Mouse (Mus musculus): Measurements from ENCODE around the gene 2610028H24Rik.

2610028H24Rik gene

GRCm38 (mm10) chr10:76448851-76449250 lies at the start of gene 2610028H24Rik:
TSS of gene 2610028H24Rik (plus strand) at chr10:76449081.
- in situ Hi-C loops (cut with MboI), result no loop called here

GRCm38 (mm10) chr10:76408520-76408919 lies 40.4 kb upstream of the 2610028H24Rik start:
- in situ Hi-C loops (cut with MboI), result no loop called here

GRCm38 (mm10) chr10:76416811-76417210 lies 32.1 kb upstream of the 2610028H24Rik start:
- in situ Hi-C loops (cut with MboI), result no loop called here

GRCm38 (mm10) chr10:76425674-76426073 lies 23.2 kb upstream of the 2610028H24Rik start:
- in situ Hi-C loops (cut with MboI), result no loop called here

GRCm38 (mm10) chr10:76433925-76434324 lies 15.0 kb upstream of the 2610028H24Rik start:
- in situ Hi-C loops (cut with MboI), result no loop called here

- in situ Hi-C loops (cut with MboI), result no loop called here
Measured at GRCm38 (mm10) chr10:76439107-76439890, 9.6 kb upstream of the 2610028H24Rik start.

- in situ Hi-C loops (cut with MboI), result no loop called here
Measured at GRCm38 (mm10) chr10:76440281-76440680, 8.6 kb upstream of the 2610028H24Rik start, which contains the start of gene AC141477.1. TSS of gene AC141477.1 (minus strand) at chr10:76440444.

GRCm38 (mm10) chr10:76442178-76443088 lies 6.4 kb upstream of the 2610028H24Rik start, which contains the start of gene Pcnt:
TSS of gene Pcnt (minus strand) at chr10:76442786.
- in situ Hi-C loops (cut with MboI), result no loop called here

- in situ Hi-C loops (cut with MboI), result no loop called here
Measured at GRCm38 (mm10) chr10:76445996-76446681, 2.7 kb upstream of the 2610028H24Rik start.

GRCm38 (mm10) chr10:76447406-76448229 lies 1.3 kb upstream of the 2610028H24Rik start:
- in situ Hi-C loops (cut with MboI), result no loop called here

- in situ Hi-C loops (cut with MboI), result no loop called here
Measured at GRCm38 (mm10) chr10:76455289-76455688, 6.4 kb downstream of the 2610028H24Rik start.

- in situ Hi-C loops (cut with MboI), result no loop called here
Measured at GRCm38 (mm10) chr10:76461255-76461654, 12.4 kb downstream of the 2610028H24Rik start.

- in situ Hi-C loops (cut with MboI), result no loop called here
Measured at GRCm38 (mm10) chr10:76462312-76462711, 13.4 kb downstream of the 2610028H24Rik start.

- in situ Hi-C loops (cut with MboI), result no loop called here
Measured at GRCm38 (mm10) chr10:76462721-76463120, 13.8 kb downstream of the 2610028H24Rik start.

- in situ Hi-C loops (cut with MboI), result no loop called here
Measured at GRCm38 (mm10) chr10:76468203-76469162, 19.6 kb downstream of the 2610028H24Rik start, which contains the start of the genes Mcm3ap and Ybey. TSS of gene Mcm3ap (plus strand) at chr10:76468927. TSS of gene Ybey (minus strand) at chr10:76469114.

GRCm38 (mm10) chr10:76473759-76474158 lies 24.9 kb downstream of the 2610028H24Rik start:
- in situ Hi-C loops (cut with MboI), result no loop called here

- in situ Hi-C loops (cut with MboI), result no loop called here
Measured at GRCm38 (mm10) chr10:76480851-76481250, 32.0 kb downstream of the 2610028H24Rik start.

GRCm38 (mm10) chr10:76481480-76481879 lies 32.6 kb downstream of the 2610028H24Rik start:
- in situ Hi-C loops (cut with MboI), result no loop called here

- in situ Hi-C loops (cut with MboI), result no loop called here
Measured at GRCm38 (mm10) chr10:76486302-76486701, 37.4 kb downstream of the 2610028H24Rik start.

- in situ Hi-C loops (cut with MboI), result no loop called here
Measured at GRCm38 (mm10) chr10:76488265-76488664, 39.4 kb downstream of the 2610028H24Rik start.

Measured in mature B cell (primary cell).